Mouse (Mus musculus) lung, adult 2 months (tissue): ENCODE data around the gene Dnah17.

ENCODE experiments used
- CTCF ChIP-seq: fragments of 200-500 bp; IDR thresholded peaks from 2 replicates; pipeline ENCODE4 v1.5.1; 2011; ENCODE audit warnings: mild to moderate bottlenecking, low read length, control low read depth; ENCODE audit not compliant: insufficient read depth
- POLR2A ChIP-seq: fragments of 200-500 bp; IDR thresholded peaks from 2 replicates; pipeline ENCODE4 v1.6.1; 2011; ENCODE audit warnings: low read depth, mild to moderate bottlenecking, control low read depth, low read length, borderline replicate concordance; ENCODE audit errors: extremely low read depth

GRCm38 (mm10) chr11:118133752-118134169 is 3.3 kb upstream of the Dnah17 start:
- TF ChIP-seq CTCF = no peak
- no peak for TF ChIP-seq POLR2A
